ENCODE assay signal across 14 mouse cellular contexts in genomic region chr7:129694168-129694567, GRCm38 (mm10).
"Had no signal": no experiment of that assay in that cellular context is flagged by ENCODE, and none has a peak within 500 bp of the region (broad histone marks: within the 10 kb centered on the region; RNA-seq: fewer than 3 reads in every experiment).

No protein-coding gene starts in this region.

- H3K9ac ChIP-seq: limb, embryonic 12.5 days; limb, embryonic 15.5 days; liver, embryonic 14.5 days; liver, postnatal 0 days had no signal

- H3K4me3 ChIP-seq: layer of hippocampus, adult 2 months; limb, embryonic 12.5 days; limb, embryonic 15.5 days had no signal

- H3K27ac ChIP-seq: kidney, postnatal 0 days; layer of hippocampus, adult 2 months; limb, embryonic 12.5 days; limb, embryonic 15.5 days; liver, embryonic 14.5 days had no signal

- DNase-seq: kidney, adult 2 months; kidney, postnatal 25 days; layer of hippocampus, adult 9-11 months; midbrain, embryonic 14.5 days; thymus, adult 18-20 months; thymus, postnatal 36 days had no signal

- ATAC-seq: liver, postnatal 0 days had no signal

- H3K36me3 ChIP-seq: limb, embryonic 12.5 days; limb, embryonic 15.5 days had no signal

- H3K4me2 ChIP-seq: limb, embryonic 12.5 days; limb, embryonic 15.5 days; liver, embryonic 11.5 days; midbrain, embryonic 11.5 days had no signal

- H3K9me3 ChIP-seq: limb, embryonic 12.5 days; limb, embryonic 15.5 days had no signal

- H3K27me3 ChIP-seq: limb, embryonic 12.5 days; limb, embryonic 15.5 days had no signal
